Mouse (Mus musculus) limb, embryonic 11.5 days (tissue): Measurements from ENCODE around the gene Ccz1. TPM values are rescaled to one million over a fixed set of nuclear protein-coding genes. Genes with fewer than 3 reads are reported as not detected.

Experiments
- ATAC-seq: fragments of 200-750 bp; cut with Nextera tagmentation; 2 replicates; pipeline ENCODE4 v1.8.0; 2017; ENCODE audit warnings: low read depth; ENCODE audit not compliant: insufficient number of reproducible peaks, low FRiP score, low TSS enrichment
- DNase-seq: peaks from one replicate; pipeline ENCODE4 v3.0.0-alpha.2; 2015; ENCODE audit warnings: low spot score
- H3K27ac ChIP-seq: fragments of 300-500 bp; sonication (generic); replicated peaks from 2 replicates; pipeline ENCODE4 v1.5.1; 2014; ENCODE audit warnings: low read depth, mild to moderate bottlenecking, low read length
- H3K27me3 ChIP-seq: fragments of 300-500 bp; sonication (generic); 2 replicates; pipeline ENCODE4 v1.6.1; 2014; ENCODE audit warnings: mild to moderate bottlenecking, low read length, mixed read lengths; ENCODE audit not compliant: control insufficient read depth, insufficient read depth
- H3K36me3 ChIP-seq: fragments of 300-500 bp; sonication (generic); 2 replicates; pipeline ENCODE4 v1.6.1; 2014; ENCODE audit warnings: mild to moderate bottlenecking, low read length, moderate library complexity, mixed read lengths; ENCODE audit not compliant: control insufficient read depth, insufficient read depth
- H3K4me1 ChIP-seq: fragments of 300-500 bp; sonication (generic); 2 replicates; pipeline ENCODE4 v1.6.1; 2014; ENCODE audit warnings: low read length, mixed read lengths; ENCODE audit not compliant: control insufficient read depth, insufficient read depth
- H3K4me2 ChIP-seq: fragments of 300-500 bp; sonication (generic); 2 replicates; pipeline ENCODE4 v1.6.1; 2014; ENCODE audit warnings: low read depth, mild to moderate bottlenecking, moderate library complexity; ENCODE audit not compliant: severe bottlenecking
- H3K4me3 ChIP-seq: fragments of 300-500 bp; sonication (generic); 2 replicates; pipeline ENCODE4 v1.5.1; 2014; ENCODE audit warnings: low read depth, low read length
- H3K9ac ChIP-seq: fragments of 300-500 bp; sonication (generic); 2 replicates; pipeline ENCODE4 v1.6.1; 2014; ENCODE audit warnings: mild to moderate bottlenecking, low read length
- H3K9me3 ChIP-seq: fragments of 300-500 bp; sonication (generic); 2 replicates; pipeline ENCODE4 v1.6.1; 2016; ENCODE audit warnings: low read length; ENCODE audit not compliant: control insufficient read depth
- WGBS: fragments of 180-500 bp; shearing (Covaris S2); extraction: QIAGEN DNeasy Blood & Tissue Kit; methylation state at CpG from one replicate; pipeline ENCODE4 v1.1.7; 2014; 5-methylcytosine and 5-hydroxymethylcytosine counted together
- polyA plus RNA-seq: library from polyadenylated mRNA; unstranded; fragments of >200 nt; fragmentation: Nextera tagmentation; extraction: Ambion mirVana; gene quantifications from 2 replicates; pipeline ENCODE4 v1.2.1, GENCODE M21; 2014

Ccz1 gene
- polyA plus RNA-seq: 110 and 113 TPM in 2 replicates

- ATAC-seq: peak; percentile 97
- 3% methylated on average over 47 of the region's 47 CpGs for WGBS
- DNase-seq: peak; percentile 84
- Histone ChIP-seq H3K36me3 (peaks cover 6% of the 10 kb centered on the region; the same call in 1 of the 2 replicates), H3K9me3 (no peaks in the 10 kb centered on the region), H3K4me2 (peak within 1 kb of the TSS; percentile 41), H3K4me3 (peak within 1 kb of the TSS; percentile 97), H3K4me1 (no peaks in the 10 kb centered on the region), H3K27me3 (no peaks in the 10 kb centered on the region), H3K27ac (0 out of 2 replicates have a peak within 1 kb of the TSS, but pooled peaks have one; percentile 52), H3K9ac (peak within 1 kb of the TSS; percentile 88)
These were observed at the start of gene Ccz1 for GRCm38 (mm10) chr5:144014551-144015311. Ccz1 (minus strand) TSS chr5:144014877.

GRCm38 (mm10) chr5:144064093-144064492 lies 49.4 kb upstream of the Ccz1 start:
- no peaks in the 10 kb centered on the region for H3K36me3 ChIP-seq
- 73% methylated on average over 5 of the region's 5 CpGs for WGBS
- no peaks in the 10 kb centered on the region for H3K9me3 ChIP-seq
- H3K27me3 ChIP-seq: no peaks in the 10 kb centered on the region
- DNase-seq: no peak
- H3K9ac ChIP-seq: no peak overlapping the region
- no peak overlapping the region for H3K4me3 ChIP-seq
- no peaks in the 10 kb centered on the region for H3K4me1 ChIP-seq
- H3K4me2 ChIP-seq: no peak overlapping the region
- no peak for ATAC-seq
- H3K27ac ChIP-seq: no peak overlapping the region

GRCm38 (mm10) chr5:144054340-144054739 lies 39.7 kb upstream of the Ccz1 start:
- H3K27ac ChIP-seq: no peak overlapping the region
- no peaks in the 10 kb centered on the region for H3K4me1 ChIP-seq
- ATAC-seq (no peak), DNase-seq (no peak)
- no peaks in the 10 kb centered on the region for H3K9me3 ChIP-seq
- H3K36me3 ChIP-seq: no peaks in the 10 kb centered on the region
- H3K4me3 ChIP-seq: no peak overlapping the region
- no peak overlapping the region for H3K4me2 ChIP-seq
- H3K27me3 ChIP-seq: no peaks in the 10 kb centered on the region
- no peak overlapping the region for H3K9ac ChIP-seq
- WGBS: 91% methylated on average over 6 of the region's 6 CpGs

- ATAC-seq (no peak), DNase-seq (no peak)
- WGBS: 54% methylated on average over 3 of the region's 3 CpGs
- Histone ChIP-seq H3K27ac (no peak overlapping the region), H3K9ac (no peak overlapping the region), H3K36me3 (no peaks in the 10 kb centered on the region), H3K9me3 (no peaks in the 10 kb centered on the region), H3K4me2 (no peak overlapping the region), H3K27me3 (no peaks in the 10 kb centered on the region), H3K4me1 (no peaks in the 10 kb centered on the region), H3K4me3 (no peak overlapping the region)
These were observed 38.8 kb upstream of the Ccz1 start for GRCm38 (mm10) chr5:144053450-144053849.

- Histone ChIP-seq H3K9ac (no peak overlapping the region), H3K27me3 (no peaks in the 10 kb centered on the region), H3K4me2 (no peak overlapping the region), H3K27ac (no peak overlapping the region), H3K36me3 (no peaks in the 10 kb centered on the region), H3K4me1 (no peaks in the 10 kb centered on the region), H3K4me3 (no peak overlapping the region), H3K9me3 (no peaks in the 10 kb centered on the region)
- no peak for ATAC-seq
- DNase-seq: no peak
These were observed 36.6 kb upstream of the Ccz1 start for GRCm38 (mm10) chr5:144051268-144051667.

GRCm38 (mm10) chr5:144049881-144050280 lies 35.2 kb upstream of the Ccz1 start:
- Histone ChIP-seq H3K4me2 (no peak overlapping the region), H3K4me3 (no peak overlapping the region), H3K36me3 (no peaks in the 10 kb centered on the region), H3K9ac (no peak overlapping the region), H3K9me3 (no peaks in the 10 kb centered on the region), H3K27ac (no peak overlapping the region), H3K4me1 (no peaks in the 10 kb centered on the region), H3K27me3 (no peaks in the 10 kb centered on the region)
- 74% methylated on average over 3 of the region's 3 CpGs for WGBS
- DNase-seq (no peak), ATAC-seq (no peak)

- no peak overlapping the region for H3K9ac ChIP-seq
- no peaks in the 10 kb centered on the region for H3K4me1 ChIP-seq
- H3K27me3 ChIP-seq: no peaks in the 10 kb centered on the region
- no peak overlapping the region for H3K27ac ChIP-seq
- WGBS: 64% methylated on average over 13 of the region's 13 CpGs
- no peaks in the 10 kb centered on the region for H3K36me3 ChIP-seq
- no peak overlapping the region for H3K4me3 ChIP-seq
- ATAC-seq: no peak
- H3K9me3 ChIP-seq: no peaks in the 10 kb centered on the region
- H3K4me2 ChIP-seq: no peak overlapping the region
- DNase-seq: no peak
These were observed 32.6 kb upstream of the Ccz1 start for GRCm38 (mm10) chr5:144047324-144047723.

GRCm38 (mm10) chr5:144043166-144043565 lies 28.5 kb upstream of the Ccz1 start:
- Histone ChIP-seq H3K36me3 (no peaks in the 10 kb centered on the region), H3K27ac (no peak overlapping the region), H3K4me2 (no peak overlapping the region), H3K9ac (no peak overlapping the region), H3K27me3 (no peaks in the 10 kb centered on the region), H3K9me3 (no peaks in the 10 kb centered on the region), H3K4me3 (no peak overlapping the region), H3K4me1 (no peaks in the 10 kb centered on the region)
- ATAC-seq (no peak), DNase-seq (no peak)
- 82% methylated on average over 11 of the region's 11 CpGs for WGBS
